Mouse (Mus musculus) lung, adult 2 months (tissue): Measurements from ENCODE around the gene Ints14.

Experiments
- CTCF ChIP-seq: fragments of 200-500 bp; IDR thresholded peaks from 2 replicates; pipeline ENCODE4 v1.5.1; 2011; ENCODE audit warnings: mild to moderate bottlenecking, low read length, control low read depth; ENCODE audit not compliant: insufficient read depth
- POLR2A ChIP-seq: fragments of 200-500 bp; IDR thresholded peaks from 2 replicates; pipeline ENCODE4 v1.6.1; 2011; ENCODE audit warnings: low read depth, mild to moderate bottlenecking, control low read depth, low read length, borderline replicate concordance; ENCODE audit errors: extremely low read depth

- TF ChIP-seq CTCF (no peak), POLR2A (no peak)
Measured at GRCm38 (mm10) chr9:64985807-64986206, 25.1 kb downstream of the Ints14 start.
